Mouse (Mus musculus): Measurements from ENCODE around the gene Sectm1b. TPM values are rescaled to one million over a fixed set of nuclear protein-coding genes. Genes with fewer than 3 reads are reported as not detected.

Gene Sectm1b
- polyA plus RNA-seq, 1 experiment from 2014 or later, result not detected

GRCm38 (mm10) chr11:121006184-121006583, 57.2 kb downstream of the Sectm1b start:
- WGBS, result 60% methylated on average over 6 of the region's 6 CpGs
- Histone ChIP-seq H3K4me2 (no peak overlapping the region), H3K9me3 (ENCODE audit: control insufficient read depth, low read length) (no peaks in the 10 kb centered on the region), H3K4me1 (replicated peaks; ENCODE audit: control insufficient read depth, insufficient read depth, low read length) (no peaks in the 10 kb centered on the region), H3K4me3 (ENCODE audit: low read depth, low read length) (no peak overlapping the region), H3K27ac (ENCODE audit: low read depth, low read length) (no peak overlapping the region), H3K27me3 (replicated peaks; ENCODE audit: control insufficient read depth, insufficient read depth, low read length) (no peaks in the 10 kb centered on the region), H3K36me3 (ENCODE audit: control insufficient read depth, insufficient read depth, low read length) (no peaks in the 10 kb centered on the region), H3K9ac (ENCODE audit: low read depth, low read length) (no peak overlapping the region)
- ATAC-seq (replicated peaks; ENCODE audit: low FRiP score), result no peak
- no peak for DNase-seq (ENCODE audit: low spot score)

- Histone ChIP-seq H3K4me2 (no peak overlapping the region), H3K27ac (ENCODE audit: low read depth, low read length) (no peak overlapping the region), H3K4me3 (ENCODE audit: low read depth, low read length) (no peak overlapping the region), H3K9ac (ENCODE audit: low read depth, low read length) (no peak overlapping the region), H3K36me3 (ENCODE audit: control insufficient read depth, insufficient read depth, low read length) (no peaks in the 10 kb centered on the region), H3K4me1 (replicated peaks; ENCODE audit: control insufficient read depth, insufficient read depth, low read length) (no peaks in the 10 kb centered on the region), H3K27me3 (replicated peaks; ENCODE audit: control insufficient read depth, insufficient read depth, low read length) (no peaks in the 10 kb centered on the region), H3K9me3 (ENCODE audit: control insufficient read depth, low read length) (no peaks in the 10 kb centered on the region)
- ATAC-seq (replicated peaks; ENCODE audit: low FRiP score) (no peak), DNase-seq (ENCODE audit: low spot score) (no peak)
- WGBS, result 68% methylated on average over 5 of the region's 5 CpGs
Observed at GRCm38 (mm10) chr11:121004281-121004680, 59.1 kb downstream of the Sectm1b start.

Other genes with a start within 250 kb of the Sectm1b start
- gene Fasn, start 239.0 kb downstream of the Sectm1b start, polyA plus RNA-seq (2014; fragmentation: Nextera tagmentation; extraction: Ambion mirVana), result 71.3 and 80.0 TPM in 2 replicates
- 4.2 and 4.7 TPM in 2 replicates for gene Ccdc57, start 130.7 kb downstream of the Sectm1b start, polyA plus RNA-seq (2014; fragmentation: Nextera tagmentation; extraction: Ambion mirVana)
- gene Slc16a3, start 115.1 kb downstream of the Sectm1b start, polyA plus RNA-seq (2014; fragmentation: Nextera tagmentation; extraction: Ambion mirVana), result 257 and 272 TPM in 2 replicates
- gene Csnk1d, start 72.2 kb downstream of the Sectm1b start, polyA plus RNA-seq (2014; fragmentation: Nextera tagmentation; extraction: Ambion mirVana), result 62.2 and 66.5 TPM in 2 replicates
- gene Cd7, start 24.2 kb downstream of the Sectm1b start, polyA plus RNA-seq (2014; fragmentation: Nextera tagmentation; extraction: Ambion mirVana), result 0.18 TPM in 2 replicates
- 0.32 and 0.86 TPM in 2 replicates for gene Sectm1a, start 17.7 kb upstream of the Sectm1b start, polyA plus RNA-seq (2014; fragmentation: Nextera tagmentation; extraction: Ambion mirVana)
- gene Tex19.2, start 55.1 kb upstream of the Sectm1b start, polyA plus RNA-seq (2014; fragmentation: Nextera tagmentation; extraction: Ambion mirVana), result 0.29 TPM in 1 of 2 replicates, not detected in the other
- gene Tex19.1, start 82.6 kb upstream of the Sectm1b start, polyA plus RNA-seq (2014; fragmentation: Nextera tagmentation; extraction: Ambion mirVana), result 0.43 and 0.44 TPM in 2 replicates
- not detected in 2 replicates for gene Uts2r, start 96.7 kb upstream of the Sectm1b start, polyA plus RNA-seq (2014; fragmentation: Nextera tagmentation; extraction: Ambion mirVana)
- 5.1 and 5.6 TPM in 2 replicates for gene Hexdc, start 140.9 kb upstream of the Sectm1b start, polyA plus RNA-seq (2014; fragmentation: Nextera tagmentation; extraction: Ambion mirVana)
- gene Ogfod3, start 141.1 kb upstream of the Sectm1b start, polyA plus RNA-seq (2014; fragmentation: Nextera tagmentation; extraction: Ambion mirVana), result 21.7 and 23.4 TPM in 2 replicates
- gene Cybc1, start 165.8 kb upstream of the Sectm1b start, polyA plus RNA-seq (2014; fragmentation: Nextera tagmentation; extraction: Ambion mirVana), result 35.1 and 38.2 TPM in 2 replicates
- gene Narf, start 173.7 kb upstream of the Sectm1b start, polyA plus RNA-seq (2014; fragmentation: Nextera tagmentation; extraction: Ambion mirVana), result 81.5 and 89.4 TPM in 2 replicates
- gene Foxk2, start 196.4 kb upstream of the Sectm1b start, polyA plus RNA-seq (2014; fragmentation: Nextera tagmentation; extraction: Ambion mirVana), result 9.3 and 10.7 TPM in 2 replicates